ENCODE assay signal across 29 mouse cellular contexts in the genomic region with DNA sequence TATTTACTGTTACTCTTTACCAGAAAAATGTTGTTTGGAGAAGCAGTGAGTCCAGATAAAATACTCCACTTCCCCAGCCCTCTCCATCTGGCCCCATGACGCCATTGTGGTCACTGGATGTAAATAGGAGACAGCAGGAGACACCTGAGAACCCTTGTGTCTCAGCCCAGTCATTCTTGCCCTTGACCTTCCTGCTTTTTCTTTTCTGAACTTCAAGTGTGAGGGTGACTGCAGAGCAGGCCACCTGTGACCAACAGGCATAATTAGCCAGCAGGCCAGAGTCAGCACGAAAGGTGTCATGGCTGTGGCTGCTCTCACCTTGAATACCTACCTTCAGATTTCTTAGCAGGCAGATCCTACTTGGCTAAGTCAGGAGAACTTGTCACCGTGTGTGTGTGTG. TPM values are rescaled to one million over a fixed set of nuclear protein-coding genes. Genes with fewer than 3 reads are reported as not detected.
"Had no signal": no experiment of that assay in that cellular context is flagged by ENCODE, and none has a peak within 500 bp of the region (broad histone marks: within the 10 kb centered on the region; RNA-seq: fewer than 3 reads in every experiment).

No protein-coding gene starts in this region.

- H3K4me2 ChIP-seq: heart, embryonic 12.5 days; hindbrain, embryonic 13.5 days; hindbrain, embryonic 15.5 days; limb, embryonic 13.5 days; limb, embryonic 15.5 days; liver, embryonic 12.5 days had no signal

- H3K9me3 ChIP-seq: heart, embryonic 10.5 days; heart, embryonic 12.5 days; hindbrain, embryonic 13.5 days; hindbrain, embryonic 15.5 days; limb, embryonic 13.5 days; limb, embryonic 15.5 days; liver, embryonic 12.5 days had no signal

- H3K27me3 ChIP-seq: heart, embryonic 12.5 days; hindbrain, embryonic 13.5 days; hindbrain, embryonic 15.5 days; limb, embryonic 15.5 days had no signal

- H3K4me3 ChIP-seq: heart, embryonic 10.5 days; heart, embryonic 12.5 days; hindbrain, embryonic 13.5 days; hindbrain, embryonic 15.5 days; left cerebral cortex, adult 2 months; limb, embryonic 13.5 days; limb, embryonic 15.5 days; liver, embryonic 12.5 days had no signal

- H3K27ac ChIP-seq: heart, embryonic 10.5 days; hindbrain, embryonic 13.5 days; hindbrain, embryonic 15.5 days; hindbrain, postnatal 0 days; kidney, postnatal 0 days; left cerebral cortex, adult 2 months; limb, embryonic 13.5 days; limb, embryonic 15.5 days; liver, embryonic 12.5 days; liver, embryonic 14.5 days had no signal

- H3K9ac ChIP-seq: heart, embryonic 12.5 days; hindbrain, embryonic 13.5 days; hindbrain, embryonic 15.5 days; limb, embryonic 13.5 days; limb, embryonic 15.5 days; liver, embryonic 12.5 days; liver, embryonic 14.5 days had no signal

- DNase-seq: gastrocnemius, postnatal 14 days; gastrocnemius, postnatal 36 days; heart, adult 18-20 months; heart, postnatal 14 days; heart, postnatal 36 days; kidney, adult 18-20 months; kidney, adult 9 months; kidney, postnatal 14 days; kidney, postnatal 36 days; left cerebral cortex, postnatal 4 days had no signal

- ATAC-seq: hindbrain, postnatal 0 days; intestine, embryonic 16.5 days; liver, embryonic 12.5 days had no signal

- H3K36me3 ChIP-seq: heart, embryonic 10.5 days; heart, embryonic 12.5 days; hindbrain, embryonic 13.5 days; hindbrain, embryonic 15.5 days; limb, embryonic 13.5 days; limb, embryonic 15.5 days; liver, embryonic 12.5 days had no signal

RNA-seq across cellular contexts. Expression of a gene that starts 36.2 kb away (rescaled TPM):
- total RNA-seq: heart, adult 18-20 months; heart, postnatal 14 days; hematopoietic stem cell, adult 5-6 weeks; liver, adult 2 months had no signal
- polyA plus RNA-seq: heart, embryonic 12.5 days; heart, embryonic 14.5 days; heart, embryonic 16.5 days; intestine, embryonic 14.5 days; intestine, embryonic 16.5 days; kidney, postnatal 0 days; large intestine, adult 2 months; liver, adult 2 months; liver, embryonic 12.5 days; liver, embryonic 16.5 days had no signal
